Mouse (Mus musculus) c-Kit-positive CD71-positive TER-119-positive erythroid progenitor cells, embryonic 14.5 days (primary cell): ENCODE data around the gene Pogk.

Source experiments
- DNase-seq: peaks from one replicate; pipeline ENCODE4 v3.0.0-alpha.2; 2013; ENCODE audit warnings: low spot score

Pogk gene

GRCm38 (mm10) chr1:166409701-166410220 lies at the start of gene Pogk:
Gene Pogk, minus strand, starts transcription at chr1:166409863.
- peak; percentile 70 for DNase-seq

GRCm38 (mm10) chr1:166441992-166442391 lies 32.3 kb upstream of the Pogk start:
- DNase-seq = no peak

GRCm38 (mm10) chr1:166439426-166439825 lies 29.8 kb upstream of the Pogk start:
- DNase-seq = no peak

- no peak for DNase-seq
These were observed 20.3 kb upstream of the Pogk start for GRCm38 (mm10) chr1:166429809-166430431.

GRCm38 (mm10) chr1:166429053-166429452 lies 19.4 kb upstream of the Pogk start:
- no peak for DNase-seq

- DNase-seq = no peak
These were observed 2.6 kb upstream of the Pogk start for GRCm38 (mm10) chr1:166412266-166412665.

GRCm38 (mm10) chr1:166411541-166411940 lies 1.9 kb upstream of the Pogk start:
- DNase-seq = no peak

- no peak for DNase-seq
These were observed 424 bp downstream of the Pogk start for GRCm38 (mm10) chr1:166409177-166409700.

- no peak for DNase-seq
These were observed 5.8 kb downstream of the Pogk start for GRCm38 (mm10) chr1:166403846-166404245.

- DNase-seq = no peak
These were observed 7.7 kb downstream of the Pogk start for GRCm38 (mm10) chr1:166402003-166402402.

- no peak for DNase-seq
These were observed 8.2 kb downstream of the Pogk start for GRCm38 (mm10) chr1:166401455-166401854.

- no peak for DNase-seq
These were observed 13.3 kb downstream of the Pogk start for GRCm38 (mm10) chr1:166396381-166396780.

- no peak for DNase-seq
These were observed 14.0 kb downstream of the Pogk start for GRCm38 (mm10) chr1:166395661-166396060.

GRCm38 (mm10) chr1:166394770-166395169 lies 14.9 kb downstream of the Pogk start:
- no peak for DNase-seq

GRCm38 (mm10) chr1:166391671-166392070 lies 18.0 kb downstream of the Pogk start:
- DNase-seq = no peak

GRCm38 (mm10) chr1:166389406-166390125 lies 20.1 kb downstream of the Pogk start:
- no peak for DNase-seq

- no peak for DNase-seq
These were observed 21.2 kb downstream of the Pogk start for GRCm38 (mm10) chr1:166388511-166388910.

GRCm38 (mm10) chr1:166385431-166385830 lies 24.2 kb downstream of the Pogk start:
- DNase-seq = no peak

GRCm38 (mm10) chr1:166384614-166385013 lies 25.0 kb downstream of the Pogk start:
- DNase-seq = no peak

GRCm38 (mm10) chr1:166382626-166383025 lies 27.0 kb downstream of the Pogk start:
- no peak for DNase-seq

- no peak for DNase-seq
These were observed 27.8 kb downstream of the Pogk start for GRCm38 (mm10) chr1:166381821-166382220.

- no peak for DNase-seq
These were observed 28.3 kb downstream of the Pogk start for GRCm38 (mm10) chr1:166381336-166381735.

GRCm38 (mm10) chr1:166379630-166380231 lies 29.9 kb downstream of the Pogk start:
- peak; percentile 64 for DNase-seq
